Mouse (Mus musculus) CD8-positive naive resting alpha-beta T cell, adult 2 months (primary cell): ENCODE measurements around the gene Retnlb.

Experiments
- DNase-seq, 2 experiments: peaks; one replicate each; pipeline ENCODE4 v3.0.0; 2022; ENCODE audit warnings: low read depth in 2 of 2, low spot score in 2 of 2

Gene Retnlb

GRCm38 (mm10) chr16:48867690-48868089, 51.0 kb downstream of the Retnlb start:
- DNase-seq: no peak
